Mouse (Mus musculus) midbrain, postnatal 0 days (tissue): ENCODE measurements around the gene Sh3rf3. TPM values are rescaled to one million over a fixed set of nuclear protein-coding genes. Genes with fewer than 3 reads are reported as not detected.
"Not testable (repeated sequence)": the region's sequence is repeated elsewhere in the genome, so short reads cannot be mapped to it uniquely, and the experiment has no call there.

ENCODE experiments used
- ATAC-seq: fragments of 200-750 bp; cut with Nextera tagmentation; 2 replicates; pipeline ENCODE4 v1.8.0; 2017; ENCODE audit warnings: moderate number of reproducible peaks, mild to moderate bottlenecking, moderate TSS enrichment, moderate library complexity; ENCODE audit not compliant: low FRiP score
- DNase-seq: peaks from one replicate; pipeline ENCODE4 v3.0.0-alpha.2; 2015; ENCODE audit warnings: low spot score
- H3K27ac ChIP-seq: fragments of 300-500 bp; sonication (generic); 2 replicates; pipeline ENCODE4 v1.5.1; 2014; ENCODE audit warnings: low read depth, mild to moderate bottlenecking, low read length, mixed read lengths
- H3K27me3 ChIP-seq: fragments of 300-500 bp; sonication (generic); 2 replicates; pipeline ENCODE4 v1.6.1; 2014; ENCODE audit warnings: low read length, control low read depth, mixed read lengths; ENCODE audit not compliant: insufficient read depth
- H3K36me3 ChIP-seq: fragments of 300-500 bp; sonication (generic); 2 replicates; pipeline ENCODE4 v1.6.1; 2014; ENCODE audit warnings: low read length, control low read depth, mixed read lengths; ENCODE audit not compliant: insufficient read depth
- H3K4me1 ChIP-seq: fragments of 300-500 bp; sonication (generic); 2 replicates; pipeline ENCODE4 v1.6.1; 2014; ENCODE audit warnings: mild to moderate bottlenecking, control low read depth, antibody characterized with exemption, low read length, mixed read lengths; ENCODE audit not compliant: insufficient read depth
- H3K4me2 ChIP-seq: fragments of 300-500 bp; sonication (generic); 2 replicates; pipeline ENCODE4 v1.6.1; 2014; ENCODE audit warnings: low read depth, mild to moderate bottlenecking, low read length, mixed read lengths; ENCODE audit not compliant: poor library complexity, severe bottlenecking
- H3K4me3 ChIP-seq: fragments of 300-500 bp; sonication (generic); 2 replicates; pipeline ENCODE4 v1.5.1; 2014; ENCODE audit warnings: low read depth, mild to moderate bottlenecking, low read length, moderate library complexity
- H3K9ac ChIP-seq: fragments of 300-500 bp; sonication (generic); replicated peaks from 2 replicates; pipeline ENCODE4 v1.6.1; 2014; ENCODE audit warnings: mild to moderate bottlenecking, low read length, moderate library complexity, mixed read lengths; ENCODE audit not compliant: poor library complexity, severe bottlenecking
- H3K9me3 ChIP-seq: fragments of 300-500 bp; sonication (generic); 2 replicates; pipeline ENCODE4 v1.6.1; 2016; ENCODE audit warnings: low read length, control low read depth
- CTCF ChIP-seq: IDR thresholded peaks from 2 replicates; pipeline ENCODE4 v1.5.1; 2016; ENCODE audit warnings: antibody characterized with exemption, mild to moderate bottlenecking
- WGBS: fragments of 180-500 bp; shearing (Covaris S2); extraction: QIAGEN DNeasy Blood & Tissue Kit; methylation state at CpG from one replicate; pipeline ENCODE4 v1.1.7; 2014; 5-methylcytosine and 5-hydroxymethylcytosine counted together
- polyA plus RNA-seq: library from polyadenylated mRNA; unstranded; fragments of >200 nt; fragmentation: Nextera tagmentation; extraction: Ambion mirVana; gene quantifications from 2 replicates; pipeline ENCODE4 v1.2.1, GENCODE M21; 2015
- total RNA-seq: library from RNA; depleted of rRNA; stranded (reverse); fragments of >200 nt; gene quantifications from 2 replicates; pipeline ENCODE4 v1.2.3, GENCODE M21; 2014

The Sh3rf3 gene
- total and polyA plus RNA-seq, 2 experiments from 2014 or later: 4.6 to 31.9 TPM

- Histone ChIP-seq H3K4me2 (no peak overlapping the region), H3K9me3 (no peaks in the 10 kb centered on the region), H3K36me3 (peaks cover 5% of the 10 kb centered on the region; the same call in 1 of the 2 replicates), H3K4me3 (no peak overlapping the region), H3K27me3 (no peaks in the 10 kb centered on the region), H3K4me1 (peaks cover 19% of the 10 kb centered on the region), H3K27ac (no peak overlapping the region), H3K9ac (no peak overlapping the region)
- no peak for ATAC-seq
- peak; percentile 59 for DNase-seq
- TF ChIP-seq CTCF: no peak
- WGBS: 70% methylated on average over 7 of the region's 7 CpGs
Measured at GRCm38 (mm10) chr10:59091988-59092387, 278.8 kb downstream of the Sh3rf3 start.

GRCm38 (mm10) chr10:59103076-59103475 is 289.9 kb downstream of the Sh3rf3 start:
- not testable (repeated sequence) for H3K36me3 ChIP-seq, DNase-seq, H3K9ac ChIP-seq, ATAC-seq, H3K4me2 ChIP-seq, H3K4me3 ChIP-seq, H3K9me3 ChIP-seq, H3K27me3 ChIP-seq, H3K27ac ChIP-seq, H3K4me1 ChIP-seq
- 87% methylated on average over 5 of the region's 5 CpGs for WGBS

GRCm38 (mm10) chr10:59104683-59105082 is 291.5 kb downstream of the Sh3rf3 start:
- Histone ChIP-seq H3K27me3 (no peaks in the 10 kb centered on the region), H3K9me3 (no peaks in the 10 kb centered on the region), H3K36me3 (no peaks in the 10 kb centered on the region; the same call in 1 of the 2 replicates), H3K4me2 (no peak overlapping the region), H3K4me3 (no peak overlapping the region), H3K4me1 (no peaks in the 10 kb centered on the region), H3K27ac (no peak overlapping the region), H3K9ac (no peak overlapping the region)
- DNase-seq (no peak), ATAC-seq (no peak)
- TF ChIP-seq CTCF: no peak
- 90% methylated on average over 5 of the region's 5 CpGs for WGBS

GRCm38 (mm10) chr10:59105885-59106284 is 292.7 kb downstream of the Sh3rf3 start:
- Histone ChIP-seq H3K4me2 (no peak overlapping the region), H3K27ac (no peak overlapping the region), H3K4me1 (no peaks in the 10 kb centered on the region), H3K9me3 (no peaks in the 10 kb centered on the region), H3K36me3 (peaks cover 6% of the 10 kb centered on the region), H3K4me3 (no peak overlapping the region), H3K27me3 (no peaks in the 10 kb centered on the region), H3K9ac (no peak overlapping the region)
- ATAC-seq: no peak
- WGBS: 91% methylated on average over 8 of the region's 8 CpGs
- DNase-seq: no peak
- no peak for TF ChIP-seq CTCF

GRCm38 (mm10) chr10:59106644-59107043 is 293.5 kb downstream of the Sh3rf3 start:
- no peak for TF ChIP-seq CTCF
- Histone ChIP-seq H3K27me3 (no peaks in the 10 kb centered on the region), H3K27ac (no peak overlapping the region), H3K9me3 (no peaks in the 10 kb centered on the region), H3K4me3 (no peak overlapping the region), H3K36me3 (peaks cover 6% of the 10 kb centered on the region), H3K4me2 (no peak overlapping the region), H3K9ac (no peak overlapping the region), H3K4me1 (no peaks in the 10 kb centered on the region)
- 66% methylated on average over 3 of the region's 3 CpGs for WGBS
- ATAC-seq: no peak
- DNase-seq: no peak

- DNase-seq (peak; percentile 75), ATAC-seq (no peak)
- Histone ChIP-seq H3K4me2 (no peak overlapping the region), H3K36me3 (peaks cover 6% of the 10 kb centered on the region), H3K9me3 (no peaks in the 10 kb centered on the region), H3K9ac (no peak overlapping the region), H3K4me3 (no peak overlapping the region), H3K27me3 (no peaks in the 10 kb centered on the region), H3K4me1 (no peaks in the 10 kb centered on the region), H3K27ac (no peak overlapping the region)
- TF ChIP-seq CTCF: peak; percentile 87
- WGBS: 53% methylated on average over 2 of the region's 2 CpGs
Measured at GRCm38 (mm10) chr10:59109015-59109414, 295.9 kb downstream of the Sh3rf3 start.
